Mouse (Mus musculus): ENCODE results near the gene Krcc1.

GRCm38 (mm10) chr6:71332236-71332965 lies 60.9 kb downstream of the Krcc1 start:
- no peak for TF ChIP-seq CTCF (IDR thresholded peaks at IDR 0.05; ENCODE audit: low read depth)
- TF ChIP-seq EP300 (IDR thresholded peaks at IDR 0.05; ENCODE audit: low read depth), result no peak
